Mouse (Mus musculus) forebrain, embryonic 14.5 days (tissue): Measurements from ENCODE around the gene Prr13. TPM values are rescaled to one million over a fixed set of nuclear protein-coding genes. Genes with fewer than 3 reads are reported as not detected.

ENCODE experiments used
- ATAC-seq: fragments of 200-750 bp; cut with Nextera tagmentation; 2 replicates; pipeline ENCODE4 v1.8.0; 2017; ENCODE audit warnings: mild to moderate bottlenecking, moderate library complexity
- DNase-seq: peaks from one replicate; pipeline ENCODE4 v3.0.0-alpha.2; 2015; ENCODE audit warnings: low spot score
- H3K27ac ChIP-seq: fragments of 300-500 bp; sonication (generic); 2 replicates; pipeline ENCODE4 v1.5.1; 2014; ENCODE audit warnings: low read depth, mild to moderate bottlenecking, control low read depth, low read length, moderate library complexity
- H3K27me3 ChIP-seq: fragments of 300-500 bp; sonication (generic); replicated peaks from 2 replicates; pipeline ENCODE4 v1.6.1; 2014; ENCODE audit warnings: low read length, control low read depth, mixed read lengths; ENCODE audit not compliant: control insufficient read depth, insufficient read depth
- H3K36me3 ChIP-seq: fragments of 300-500 bp; sonication (generic); 2 replicates; pipeline ENCODE4 v1.6.1; 2014; ENCODE audit warnings: low read length, control low read depth; ENCODE audit not compliant: control insufficient read depth, insufficient read depth
- H3K4me1 ChIP-seq: fragments of 300-500 bp; sonication (generic); 2 replicates; pipeline ENCODE4 v1.6.1; 2014; ENCODE audit warnings: antibody characterized with exemption, low read length, control low read depth; ENCODE audit not compliant: control insufficient read depth, insufficient read depth
- H3K4me2 ChIP-seq: fragments of 300-500 bp; sonication (generic); 2 replicates; pipeline ENCODE4 v1.6.1; 2014; ENCODE audit warnings: mild to moderate bottlenecking, control low read depth, low read length
- H3K4me3 ChIP-seq: fragments of 300-500 bp; sonication (generic); 2 replicates; pipeline ENCODE4 v1.5.1; 2014; ENCODE audit warnings: low read depth, low read length, control low read depth
- H3K9ac ChIP-seq: fragments of 300-500 bp; sonication (generic); 2 replicates; pipeline ENCODE4 v1.6.1; 2014; ENCODE audit warnings: mild to moderate bottlenecking, low read length, control low read depth, moderate library complexity
- H3K9me3 ChIP-seq: fragments of 300-500 bp; sonication (generic); replicated peaks from 2 replicates; pipeline ENCODE4 v1.6.1; 2016; ENCODE audit warnings: low read length, control low read depth, mixed read lengths; ENCODE audit not compliant: control insufficient read depth
- WGBS: fragments of 180-500 bp; shearing (Covaris S2); extraction: QIAGEN DNeasy Blood & Tissue Kit; methylation state at CpG from one replicate; pipeline ENCODE4 v1.1.7; 2014; 5-methylcytosine and 5-hydroxymethylcytosine counted together
- polyA plus RNA-seq: library from polyadenylated mRNA; unstranded; fragments of >200 nt; fragmentation: Nextera tagmentation; extraction: Ambion mirVana; gene quantifications from 2 replicates; pipeline ENCODE4 v1.2.1, GENCODE M21; 2014

The Prr13 gene
- 103 and 116 TPM in 2 replicates for polyA plus RNA-seq

DNA sequence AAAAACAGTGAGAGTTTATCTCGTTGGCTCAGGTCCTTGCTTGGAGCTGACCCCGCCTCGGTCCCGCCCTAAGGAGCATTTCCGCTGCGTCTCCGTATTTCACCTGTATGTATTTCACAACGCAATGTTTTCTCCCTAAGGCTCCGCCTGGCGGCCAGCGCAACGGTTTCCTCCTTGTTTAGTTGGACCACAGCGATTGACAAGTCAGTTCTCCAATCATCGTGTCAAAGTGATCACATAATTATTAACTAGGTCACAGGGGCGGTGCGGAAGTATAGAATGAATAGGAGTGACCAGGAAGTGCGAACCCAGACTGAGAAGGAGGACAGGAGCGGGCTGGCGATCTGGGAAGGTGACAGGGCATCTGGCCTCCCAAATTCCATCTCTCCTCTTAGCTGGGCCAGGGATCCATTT lies at the start of gene Prr13:
TSS of gene Prr13 (plus strand) at position 125 of the 414 bp plus-strand sequence.
- peak; percentile 97 for DNase-seq
- ATAC-seq = peak; percentile 89
- under 1% methylated on average over 19 of the region's 19 CpGs for WGBS
- Histone ChIP-seq H3K4me2 (peak within 1 kb of the TSS; percentile 63), H3K27me3 (no peaks in the 10 kb centered on the region), H3K9ac (peak within 1 kb of the TSS; percentile 61), H3K36me3 (0 out of 2 replicates have a peak, but pooled peaks cover 2% of the 10 kb centered on the region), H3K4me1 (peaks cover 2% of the 10 kb centered on the region; the same call in 1 of the 2 replicates), H3K27ac (no peak within 1 kb of the TSS), H3K4me3 (peak within 1 kb of the TSS; percentile 41), H3K9me3 (no peaks in the 10 kb centered on the region)

DNA sequence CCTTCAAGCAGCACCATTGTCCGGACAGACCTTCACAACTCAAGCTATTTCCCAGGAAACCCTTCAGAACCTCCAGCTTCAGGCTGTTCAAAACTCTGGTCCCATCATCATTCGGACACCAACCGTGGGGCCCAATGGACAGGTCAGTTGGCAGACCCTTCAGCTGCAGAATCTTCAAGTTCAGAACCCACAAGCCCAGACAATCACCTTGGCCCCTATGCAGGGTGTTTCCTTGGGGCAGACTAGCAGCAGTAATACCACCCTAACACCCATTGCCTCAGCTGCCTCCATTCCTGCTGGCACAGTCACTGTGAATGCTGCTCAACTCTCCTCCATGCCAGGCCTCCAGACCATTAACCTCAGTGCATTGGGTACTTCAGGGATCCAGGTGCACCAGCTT lies 49.5 kb upstream of the Prr13 start:
- H3K27ac ChIP-seq = no peak overlapping the region
- peak overlapping the region; percentile 21; the same call in 1 of the 2 replicates for H3K4me2 ChIP-seq
- H3K4me3 ChIP-seq = no peak overlapping the region
- DNase-seq (no peak), ATAC-seq (no peak)
- H3K9ac ChIP-seq = 0 out of 2 replicates have a peak overlapping the region, but pooled peaks have one; percentile 13
- WGBS = 93% methylated on average over 3 of the region's 3 CpGs
- peaks cover 31% of the 10 kb centered on the region for H3K4me1 ChIP-seq
- H3K36me3 ChIP-seq = peaks cover 58% of the 10 kb centered on the region
- H3K27me3 ChIP-seq = no peaks in the 10 kb centered on the region
- no peaks in the 10 kb centered on the region for H3K9me3 ChIP-seq

DNA sequence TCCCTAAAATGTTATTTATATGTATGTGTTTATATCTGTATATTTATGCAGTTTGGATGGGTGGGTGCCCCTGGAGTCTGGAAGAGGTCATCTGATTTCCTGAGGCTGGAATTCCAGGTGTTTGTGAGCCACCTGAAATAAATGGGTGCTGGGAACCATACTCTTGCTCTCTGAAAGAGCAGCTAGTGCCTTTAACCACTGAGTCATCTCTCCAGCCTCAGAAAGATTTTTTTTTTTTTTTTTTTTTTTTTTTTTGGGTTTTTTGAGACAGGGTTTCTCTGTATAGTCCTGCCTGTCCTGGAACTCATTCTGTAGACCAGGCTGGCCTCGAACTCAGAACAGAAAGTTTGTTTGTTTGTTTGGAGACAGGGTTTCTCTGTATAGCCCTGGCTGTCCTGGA lies 47.8 kb upstream of the Prr13 start:
- Histone ChIP-seq H3K9ac (no peak overlapping the region), H3K27ac (no peak overlapping the region), H3K36me3 (peaks cover 58% of the 10 kb centered on the region), H3K9me3 (no peaks in the 10 kb centered on the region), H3K4me1 (peaks cover 31% of the 10 kb centered on the region), H3K4me2 (peak overlapping the region; percentile 33), H3K27me3 (no peaks in the 10 kb centered on the region), H3K4me3 (no peak overlapping the region)
- no peak for DNase-seq
- WGBS = 100% methylated on average over 1 of the region's 1 CpGs
- ATAC-seq = no peak

DNA sequence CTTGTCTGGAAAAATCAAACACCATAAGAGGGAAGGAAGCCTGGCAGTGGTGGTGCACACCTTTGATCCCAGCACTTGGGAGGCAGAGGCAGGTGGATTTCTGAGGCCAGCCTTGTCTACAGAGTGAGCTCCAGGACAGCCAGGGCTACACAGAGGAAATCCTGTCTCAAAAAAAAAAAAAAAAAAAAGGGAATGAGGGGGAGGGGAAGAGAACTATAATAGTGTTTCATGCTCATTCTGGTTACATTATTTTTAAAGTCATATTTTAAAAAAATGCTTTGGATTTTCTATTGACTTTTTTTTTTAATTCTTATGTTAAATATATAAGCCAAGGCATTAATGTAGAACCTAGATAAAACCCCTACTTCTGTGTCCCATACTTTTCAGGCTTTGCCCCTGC lies 45.1 kb upstream of the Prr13 start:
- Histone ChIP-seq H3K4me2 (no peak overlapping the region), H3K9ac (no peak overlapping the region), H3K4me1 (peaks cover 23% of the 10 kb centered on the region), H3K4me3 (no peak overlapping the region), H3K9me3 (no peaks in the 10 kb centered on the region), H3K27me3 (no peaks in the 10 kb centered on the region), H3K27ac (no peak overlapping the region), H3K36me3 (peaks cover 52% of the 10 kb centered on the region)
- ATAC-seq (no peak), DNase-seq (no peak)

- Histone ChIP-seq H3K27ac (no peak overlapping the region), H3K36me3 (peaks cover 19% of the 10 kb centered on the region), H3K4me2 (no peak overlapping the region), H3K4me3 (no peak overlapping the region), H3K9ac (no peak overlapping the region), H3K27me3 (no peaks in the 10 kb centered on the region), H3K9me3 (no peaks in the 10 kb centered on the region), H3K4me1 (no peaks in the 10 kb centered on the region)
- WGBS = 91% methylated on average over 2 of the region's 2 CpGs
- ATAC-seq (no peak), DNase-seq (no peak)
Observed at GRCm38 (mm10) chr15:102417524-102417923, 41.3 kb upstream of the Prr13 start.

- DNase-seq (no peak), ATAC-seq (no peak)
- Histone ChIP-seq H3K9me3 (no peaks in the 10 kb centered on the region), H3K27ac (no peak overlapping the region), H3K27me3 (no peaks in the 10 kb centered on the region), H3K36me3 (peaks cover 23% of the 10 kb centered on the region), H3K4me1 (no peaks in the 10 kb centered on the region), H3K4me2 (no peak overlapping the region), H3K4me3 (no peak overlapping the region), H3K9ac (no peak overlapping the region)
- 75% methylated on average over 1 of the region's 1 CpGs for WGBS
Observed at GRCm38 (mm10) chr15:102420986-102421385, 37.8 kb upstream of the Prr13 start.

GRCm38 (mm10) chr15:102421437-102421836 lies 37.4 kb upstream of the Prr13 start:
- Histone ChIP-seq H3K27me3 (no peaks in the 10 kb centered on the region), H3K36me3 (peaks cover 26% of the 10 kb centered on the region), H3K4me3 (no peak overlapping the region), H3K4me2 (no peak overlapping the region), H3K4me1 (no peaks in the 10 kb centered on the region), H3K27ac (no peak overlapping the region), H3K9me3 (no peaks in the 10 kb centered on the region), H3K9ac (no peak overlapping the region)
- 57% methylated on average over 3 of the region's 3 CpGs for WGBS
- no peak for ATAC-seq
- DNase-seq = peak; percentile 86

DNA sequence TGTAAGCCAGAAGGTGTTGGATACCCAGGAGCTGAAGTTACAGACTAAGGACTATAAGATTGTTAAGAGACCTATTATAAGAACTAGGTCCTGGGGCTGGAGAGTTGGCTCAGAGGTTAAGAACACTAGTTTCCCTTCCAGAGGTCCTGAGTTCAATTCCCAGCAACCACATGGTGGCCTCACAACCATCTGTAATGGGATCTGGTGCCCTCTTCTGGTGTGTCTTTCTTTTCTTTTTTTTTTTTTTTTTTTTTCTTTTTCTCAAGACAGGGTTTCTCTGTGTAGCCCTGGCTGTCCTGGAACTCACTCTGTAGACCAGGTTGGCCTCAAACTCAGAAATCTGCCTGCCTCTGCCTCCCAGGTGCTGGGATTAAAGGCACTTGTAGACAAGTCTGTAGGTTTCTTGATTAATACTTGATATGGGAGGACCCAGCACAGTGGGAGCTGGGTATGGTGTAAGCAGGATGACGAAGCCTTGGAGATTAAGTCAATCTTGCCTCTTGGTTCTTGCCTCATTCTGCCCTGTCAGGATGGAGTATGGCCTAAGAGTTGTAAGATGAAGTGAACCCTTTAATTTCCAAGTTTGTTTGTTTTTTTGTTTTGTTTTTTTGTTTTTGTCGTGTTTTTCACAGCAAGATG lies 35.1 kb upstream of the Prr13 start:
- Histone ChIP-seq H3K9ac (no peak overlapping the region), H3K9me3 (no peaks in the 10 kb centered on the region), H3K4me2 (no peak overlapping the region), H3K4me3 (no peak overlapping the region), H3K36me3 (peaks cover 42% of the 10 kb centered on the region), H3K27me3 (no peaks in the 10 kb centered on the region), H3K4me1 (no peaks in the 10 kb centered on the region), H3K27ac (no peak overlapping the region)
- no peak for DNase-seq
- ATAC-seq = no peak
- WGBS = 90% methylated on average over 2 of the region's 2 CpGs

- no peak for DNase-seq
- Histone ChIP-seq H3K9me3 (no peaks in the 10 kb centered on the region), H3K36me3 (peaks cover 49% of the 10 kb centered on the region), H3K4me1 (no peaks in the 10 kb centered on the region), H3K4me3 (no peak overlapping the region), H3K27ac (no peak overlapping the region), H3K4me2 (no peak overlapping the region), H3K9ac (no peak overlapping the region), H3K27me3 (no peaks in the 10 kb centered on the region)
- ATAC-seq = no peak
- 93% methylated on average over 2 of the region's 2 CpGs for WGBS
Observed at GRCm38 (mm10) chr15:102424657-102425056, 34.2 kb upstream of the Prr13 start.
